Mouse (Mus musculus) erythroblast, embryonic 14.5 days (primary cell): ENCODE measurements around the gene Nceh1.

Experiments
- GATA1 ChIP-seq: IDR thresholded peaks from 2 replicates; pipeline ENCODE4 v1.6.1; 2012; ENCODE audit warnings: low read length, inconsistent platforms, mixed read lengths
- TAL1 ChIP-seq: IDR thresholded peaks from 3 replicates; pipeline ENCODE4 v1.6.1; 2012; ENCODE audit warnings: low read length, inconsistent platforms, mixed read lengths

DNA sequence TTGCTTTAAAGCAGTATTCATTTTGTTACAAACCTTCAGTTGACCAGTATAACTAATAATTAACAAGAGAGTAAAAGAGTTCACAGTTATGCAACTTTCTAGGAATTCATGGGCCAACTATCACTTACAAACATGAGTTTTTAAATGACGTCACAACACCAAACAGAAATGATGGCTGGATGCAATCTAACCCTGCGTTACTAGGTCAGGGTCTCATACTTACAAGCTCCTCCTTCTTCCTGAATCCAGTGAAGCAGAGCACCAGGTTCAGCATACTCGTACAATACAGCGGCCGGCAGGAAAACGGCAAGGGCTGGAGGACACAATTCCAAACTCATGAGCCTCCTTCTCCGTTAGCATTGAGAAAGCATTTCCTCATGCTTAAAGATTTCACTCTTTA, 37.0 kb upstream of the Nceh1 start:
- TF ChIP-seq GATA1 (no peak), TAL1 (no peak)
